ENCODE assay signal across 9 mouse cellular contexts in the genomic region with DNA sequence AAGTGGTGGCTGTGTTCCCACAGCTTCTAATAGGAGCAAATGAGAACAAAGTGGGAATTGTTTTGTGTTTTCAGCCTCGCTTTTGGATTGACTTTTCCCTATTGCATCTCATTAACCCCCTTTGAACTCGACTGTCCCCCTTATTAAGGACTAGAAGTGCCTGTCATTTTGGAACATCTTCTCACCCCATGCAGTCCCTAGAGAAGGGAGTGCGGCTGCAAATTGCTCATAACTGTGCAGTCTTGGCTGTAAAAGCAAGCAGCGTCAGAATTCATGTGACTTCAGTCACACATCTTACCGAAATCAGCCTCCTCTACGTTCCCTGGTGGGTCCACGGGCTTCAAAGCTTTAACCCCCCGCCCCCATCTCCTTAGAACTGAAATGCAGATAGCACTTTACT. TPM values are rescaled to one million over a fixed set of nuclear protein-coding genes. Genes with fewer than 3 reads are reported as not detected.
A peak's percentile ranks its signal among the peaks of the same experiment; 100 is the strongest.
DNase-seq lines count a peak whose midpoint lies in the region; ATAC-seq lines count a peak whose summit lies in the region.
"Had no signal": no experiment of that assay in that cellular context is flagged by ENCODE, and none has a peak within 500 bp of the region (broad histone marks: within the 10 kb centered on the region; RNA-seq: fewer than 3 reads in every experiment).

No protein-coding gene starts in this region.

- ATAC-seq in heart, embryonic 16.5 days (replicated peaks; ENCODE audit: extremely low read depth, insufficient read depth, low FRiP score) = no peak
- ATAC-seq in forebrain, embryonic 12.5 days (ENCODE audit: low FRiP score) = no peak; the same call in 1 of the 2 replicates

- no peaks in the 10 kb centered on the region for H3K36me3 ChIP-seq in heart, embryonic 16.5 days (ENCODE audit: control insufficient read depth, insufficient read depth)
- no peaks in the 10 kb centered on the region for H3K36me3 ChIP-seq in forebrain, embryonic 12.5 days (replicated peaks)

- H3K9me3 ChIP-seq in heart, embryonic 16.5 days (replicated peaks; ENCODE audit: control insufficient read depth, low read length) = no peaks in the 10 kb centered on the region
- no peaks in the 10 kb centered on the region for H3K9me3 ChIP-seq in forebrain, embryonic 12.5 days

- H3K4me3 ChIP-seq in heart, embryonic 16.5 days (ENCODE audit: low read length) = peak overlapping the region; percentile 45
- peak overlapping the region; percentile 6; the same call in 1 of the 2 replicates for H3K4me3 ChIP-seq in forebrain, embryonic 12.5 days (replicated peaks)

- H3K27ac ChIP-seq in heart, embryonic 16.5 days (ENCODE audit: low read length) = peak overlapping the region; percentile 35
- no peak overlapping the region for H3K27ac ChIP-seq in forebrain, embryonic 12.5 days

- H3K4me1 ChIP-seq in heart, embryonic 16.5 days (ENCODE audit: control insufficient read depth, insufficient read depth, low read length) = peaks cover 22% of the 10 kb centered on the region
- peaks cover 21% of the 10 kb centered on the region for H3K4me1 ChIP-seq in forebrain, embryonic 12.5 days

- DNase-seq in heart, postnatal 4 days = no peak
- peak; percentile 31 to 53 for DNase-seq in left cerebral cortex, postnatal 14 days (ENCODE audit: low spot score in 2 of 2)
- DNase-seq in right cerebral cortex, postnatal 25 days = peak; percentile 32
- DNase-seq in thymus, postnatal 10 days (ENCODE audit: low spot score in 2 of 2) = no peak
- no peak for DNase-seq in adrenal gland, postnatal 10 days
- no peak for DNase-seq in gastrocnemius, postnatal 4 days (ENCODE audit: low spot score in 2 of 2)

- H3K9ac ChIP-seq in heart, embryonic 16.5 days (ENCODE audit: low read length) = peak overlapping the region; percentile 49
- no peak overlapping the region for H3K9ac ChIP-seq in forebrain, embryonic 12.5 days

- no peaks in the 10 kb centered on the region for H3K27me3 ChIP-seq in heart, embryonic 16.5 days (ENCODE audit: control insufficient read depth, insufficient read depth, low read length)
- no peaks in the 10 kb centered on the region for H3K27me3 ChIP-seq in forebrain, embryonic 12.5 days

- 12% methylated on average over 8 of the region's 8 CpGs for WGBS in heart, embryonic 16.5 days
- WGBS in forebrain, embryonic 12.5 days = 3% methylated on average over 8 of the region's 8 CpGs

- intact Hi-C loops in left cerebral cortex, postnatal 14 days (cut with DNase I) = loop anchor here (5.0 to 10.0 kb wide), 2 partner anchors 1084 to 1847 kb away; no protein-coding TSS in a partner anchor

- peak overlapping the region; percentile 65 for H3K4me2 ChIP-seq in heart, embryonic 16.5 days (ENCODE audit: low read depth, low read length)
- peak overlapping the region; percentile 44 for H3K4me2 ChIP-seq in forebrain, embryonic 12.5 days

RNA-seq across cellular contexts. Expression of a gene that starts 1.2 kb away (rescaled TPM):
- 1.1 and 1.2 TPM in 2 replicates for polyA plus RNA-seq in heart, embryonic 16.5 days (2015; fragmentation: Nextera tagmentation; extraction: Ambion mirVana)
- total RNA-seq in heart, postnatal 4 days (2021) = under 1 TPM; 0.67 to 0.70 TPM
- 11.2 and 13.4 TPM in 2 replicates for polyA plus RNA-seq in forebrain, embryonic 12.5 days (2016; fragmentation: Nextera tagmentation; extraction: Ambion mirVana)
- total RNA-seq in left cerebral cortex, postnatal 14 days (2021) = 100 to 1,000 TPM; 127 to 128 TPM
- 1 to 10 TPM; 3.1 to 4.0 TPM for total RNA-seq in adrenal gland, postnatal 10 days (2021)
- total RNA-seq in gastrocnemius, postnatal 4 days (2021) = 1 to 10 TPM in 1 of 2 experiments, under 1 TPM in 1; 0.96 to 1.0 TPM
- total RNA-seq: common myeloid progenitor, adult 5-6 weeks had no signal

Comparison
In these comparisons a context has a peak if more than half of its experiments do, and no peak if none do; other contexts are left out.
1. DNase-seq: peak in left cerebral cortex, postnatal 14 days (2 of 2) and right cerebral cortex, postnatal 25 days (single experiment); none in heart, postnatal 4 days (single experiment), thymus, postnatal 10 days (0 of 2), adrenal gland, postnatal 10 days (single experiment) and gastrocnemius, postnatal 4 days (0 of 2).
2. RNA of a gene that starts 1.2 kb away (total RNA-seq): 127 to 128 TPM in left cerebral cortex, postnatal 14 days; 3.1 to 4.0 TPM in adrenal gland, postnatal 10 days, 0.96 to 1.0 TPM in gastrocnemius, postnatal 4 days and 0.67 to 0.70 TPM in heart, postnatal 4 days; every median in the first group is over 10 times any median in the second.